Mouse (Mus musculus) midbrain, embryonic 11.5 days (tissue): ENCODE measurements around the gene Clic6. TPM values are rescaled to one million over a fixed set of nuclear protein-coding genes. Genes with fewer than 3 reads are reported as not detected.

Experiments
- ATAC-seq: fragments of 200-750 bp; cut with Nextera tagmentation; 2 replicates; pipeline ENCODE4 v1.8.0; 2017; ENCODE audit warnings: moderate TSS enrichment, moderate library complexity; ENCODE audit not compliant: low FRiP score
- DNase-seq: peaks from one replicate; pipeline ENCODE4 v3.0.0; 2015; ENCODE audit warnings: low spot score; ENCODE audit errors: missing footprints
- H3K27ac ChIP-seq: fragments of 300-500 bp; sonication (generic); 2 replicates; pipeline ENCODE4 v1.5.1; 2014; ENCODE audit warnings: low read depth, low read length
- H3K27me3 ChIP-seq: fragments of 300-500 bp; sonication (generic); 2 replicates; pipeline ENCODE4 v1.6.1; 2014; ENCODE audit warnings: mild to moderate bottlenecking, low read length, moderate library complexity, mixed read lengths; ENCODE audit not compliant: control insufficient read depth, insufficient read depth
- H3K36me3 ChIP-seq: fragments of 300-500 bp; sonication (generic); 2 replicates; pipeline ENCODE4 v1.6.1; 2014; ENCODE audit warnings: mild to moderate bottlenecking, low read length, moderate library complexity, mixed read lengths; ENCODE audit not compliant: control insufficient read depth, insufficient read depth
- H3K4me1 ChIP-seq: fragments of 300-500 bp; sonication (generic); 2 replicates; pipeline ENCODE4 v1.6.1; 2014; ENCODE audit warnings: low read length; ENCODE audit not compliant: control insufficient read depth, insufficient read depth
- H3K4me2 ChIP-seq: fragments of 300-500 bp; sonication (generic); 2 replicates; pipeline ENCODE4 v1.6.1; 2014; ENCODE audit warnings: mild to moderate bottlenecking, moderate library complexity
- H3K4me3 ChIP-seq: fragments of 300-500 bp; sonication (generic); 2 replicates; pipeline ENCODE4 v1.5.1; 2014; ENCODE audit warnings: low read depth, low read length
- H3K9ac ChIP-seq: fragments of 300-500 bp; sonication (generic); 2 replicates; pipeline ENCODE4 v1.6.1; 2014; ENCODE audit warnings: low read length
- H3K9me3 ChIP-seq: fragments of 300-500 bp; sonication (generic); 2 replicates; pipeline ENCODE4 v1.6.1; 2016; ENCODE audit warnings: low read length; ENCODE audit not compliant: control insufficient read depth
- WGBS: fragments of 180-500 bp; shearing (Covaris S2); extraction: QIAGEN DNeasy Blood & Tissue Kit; methylation state at CpG from one replicate; pipeline ENCODE4 v1.1.7; 2014; 5-methylcytosine and 5-hydroxymethylcytosine counted together
- polyA plus RNA-seq: library from polyadenylated mRNA; unstranded; fragments of >200 nt; fragmentation: Nextera tagmentation; extraction: Ambion mirVana; gene quantifications from 2 replicates; pipeline ENCODE4 v1.2.1, GENCODE M21; 2014

Clic6 gene
- polyA plus RNA-seq, 1 experiment from 2014 or later: 0.72 TPM

GRCm38 (mm10) chr16:92581767-92582166 lies 96.2 kb downstream of the Clic6 start:
- H3K4me3 ChIP-seq: no peak overlapping the region
- H3K4me2 ChIP-seq: no peak overlapping the region
- H3K4me1 ChIP-seq: no peaks in the 10 kb centered on the region
- no peak for ATAC-seq
- H3K27me3 ChIP-seq: no peaks in the 10 kb centered on the region
- no peaks in the 10 kb centered on the region for H3K9me3 ChIP-seq
- DNase-seq: no peak
- no peaks in the 10 kb centered on the region for H3K36me3 ChIP-seq
- WGBS: 89% methylated on average over 10 of the region's 10 CpGs
- H3K9ac ChIP-seq: no peak overlapping the region
- H3K27ac ChIP-seq: no peak overlapping the region

- Histone ChIP-seq H3K4me2 (no peak overlapping the region), H3K27me3 (no peaks in the 10 kb centered on the region), H3K9me3 (no peaks in the 10 kb centered on the region), H3K36me3 (no peaks in the 10 kb centered on the region), H3K4me3 (no peak overlapping the region), H3K4me1 (no peaks in the 10 kb centered on the region), H3K9ac (no peak overlapping the region), H3K27ac (no peak overlapping the region)
- WGBS: 93% methylated on average over 4 of the region's 4 CpGs
- DNase-seq (no peak), ATAC-seq (no peak)
Measured at GRCm38 (mm10) chr16:92587836-92588235, 102.3 kb downstream of the Clic6 start.

Other genes starting within 250 kb of the Clic6 start
- gene Kcne2, start 193.3 kb upstream of the Clic6 start, polyA plus RNA-seq: 0.12 and 0.14 TPM in 2 replicates
- 137 and 143 TPM in 2 replicates for gene Smim11, start 184.4 kb upstream of the Clic6 start, polyA plus RNA-seq
- gene Fam243, start 164.3 kb upstream of the Clic6 start, polyA plus RNA-seq: 0.08 TPM in 1 of 2 replicates, not detected in the other
- gene Kcne1, start 126.3 kb upstream of the Clic6 start, polyA plus RNA-seq: 0.16 TPM in 1 of 2 replicates, not detected in the other
- 38.6 and 40.7 TPM in 2 replicates for gene Rcan1, start 14.9 kb upstream of the Clic6 start, polyA plus RNA-seq